Mouse (Mus musculus): ENCODE data around the gene Zbtb42. TPM values are rescaled to one million over a fixed set of nuclear protein-coding genes. Genes with fewer than 3 reads are reported as not detected.

The Zbtb42 gene
- total RNA-seq, 1 experiment from 2014 or later = 0.27 TPM

DNA sequence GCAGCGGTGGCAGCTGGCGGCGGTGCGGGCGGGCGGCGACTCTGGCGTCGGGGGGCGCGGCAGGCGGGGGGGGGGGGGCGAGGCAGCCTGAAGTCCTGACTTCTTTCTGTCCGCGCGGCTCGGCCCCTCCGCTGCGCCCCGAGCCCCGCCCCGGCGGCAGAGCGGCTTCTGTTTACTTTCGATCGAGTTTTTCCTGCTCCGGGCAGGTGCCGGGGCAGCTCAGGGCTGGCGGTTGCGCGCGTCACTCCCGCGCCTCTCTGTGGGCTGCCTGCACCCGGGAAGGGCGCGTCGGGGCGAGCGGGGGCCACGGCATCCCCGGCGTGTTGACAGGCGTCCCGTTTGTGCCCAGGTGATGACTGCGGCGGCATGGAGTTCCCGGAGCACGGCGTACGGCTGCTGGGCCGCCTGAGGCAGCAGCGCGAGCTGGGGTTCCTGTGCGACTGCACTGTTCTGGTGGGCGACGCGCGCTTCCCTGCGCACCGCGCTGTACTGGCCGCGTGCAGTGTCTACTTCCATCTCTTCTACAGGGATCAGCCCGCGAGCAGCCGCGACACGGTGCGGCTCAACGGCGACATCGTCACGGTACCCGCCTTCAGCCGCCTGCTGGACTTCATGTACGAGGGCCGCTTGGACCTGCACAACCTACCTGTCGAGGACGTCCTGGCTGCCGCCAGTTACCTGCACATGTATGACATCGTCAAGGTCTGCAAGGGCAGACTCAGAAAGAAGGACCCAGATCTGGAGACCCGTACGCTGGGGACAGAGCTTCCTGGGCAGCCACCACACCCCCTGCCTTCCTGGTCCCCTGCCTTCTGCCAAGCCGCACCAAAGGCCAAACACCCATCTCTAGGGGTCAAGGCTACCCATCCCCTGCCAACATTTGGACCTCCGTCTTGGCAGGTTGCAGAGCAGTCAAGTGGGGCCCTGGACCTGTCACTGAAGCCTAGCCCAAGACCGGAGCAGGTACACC lies 684 bp downstream of the Zbtb42 start:
- ATAC-seq (replicated peaks; ENCODE audit: low read depth, poor library complexity, severe bottlenecking) = no peak

DNA sequence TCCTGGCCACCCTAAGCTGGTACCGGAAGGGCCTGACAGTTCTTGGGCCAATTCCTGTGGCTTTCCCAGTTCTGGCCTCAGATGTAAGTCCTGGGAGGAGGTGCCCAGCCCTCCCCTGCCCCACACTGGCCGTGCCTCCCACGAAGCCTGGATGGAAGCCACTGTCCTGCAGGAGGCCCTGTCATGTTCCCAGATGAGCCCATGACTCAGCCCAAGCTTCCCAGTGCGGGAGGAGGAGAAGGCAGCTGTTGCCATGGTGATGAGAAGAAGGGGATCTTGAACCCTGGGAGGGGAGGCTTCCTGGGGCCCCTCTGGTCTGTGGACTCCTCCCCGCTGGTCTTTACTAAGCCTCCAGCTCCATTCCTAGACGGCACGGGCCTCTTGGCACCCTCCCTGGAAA lies 4.7 kb downstream of the Zbtb42 start:
- ATAC-seq (replicated peaks; ENCODE audit: low read depth, poor library complexity, severe bottlenecking) = no peak

DNA sequence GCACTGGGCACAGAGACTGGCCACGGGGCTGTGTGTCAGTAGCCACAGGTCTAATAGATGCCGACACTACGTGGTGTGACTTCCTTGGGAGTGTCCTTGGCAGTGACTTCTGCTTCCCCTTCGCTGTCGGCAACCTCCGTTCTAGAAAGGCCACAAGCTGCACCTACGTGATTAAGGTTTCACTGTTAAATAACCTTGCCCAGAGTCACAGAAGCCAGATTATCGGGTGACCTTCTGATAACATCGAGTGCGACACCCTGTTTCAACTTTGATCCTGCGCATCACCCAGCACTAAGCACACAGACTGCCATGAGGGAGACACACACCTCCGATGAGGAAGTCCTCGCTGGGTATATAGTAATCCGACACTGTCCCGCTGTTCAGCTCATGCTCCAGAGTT lies 9.8 kb downstream of the Zbtb42 start:
- ATAC-seq (replicated peaks; ENCODE audit: low read depth, poor library complexity, severe bottlenecking) = peak; percentile 71

DNA sequence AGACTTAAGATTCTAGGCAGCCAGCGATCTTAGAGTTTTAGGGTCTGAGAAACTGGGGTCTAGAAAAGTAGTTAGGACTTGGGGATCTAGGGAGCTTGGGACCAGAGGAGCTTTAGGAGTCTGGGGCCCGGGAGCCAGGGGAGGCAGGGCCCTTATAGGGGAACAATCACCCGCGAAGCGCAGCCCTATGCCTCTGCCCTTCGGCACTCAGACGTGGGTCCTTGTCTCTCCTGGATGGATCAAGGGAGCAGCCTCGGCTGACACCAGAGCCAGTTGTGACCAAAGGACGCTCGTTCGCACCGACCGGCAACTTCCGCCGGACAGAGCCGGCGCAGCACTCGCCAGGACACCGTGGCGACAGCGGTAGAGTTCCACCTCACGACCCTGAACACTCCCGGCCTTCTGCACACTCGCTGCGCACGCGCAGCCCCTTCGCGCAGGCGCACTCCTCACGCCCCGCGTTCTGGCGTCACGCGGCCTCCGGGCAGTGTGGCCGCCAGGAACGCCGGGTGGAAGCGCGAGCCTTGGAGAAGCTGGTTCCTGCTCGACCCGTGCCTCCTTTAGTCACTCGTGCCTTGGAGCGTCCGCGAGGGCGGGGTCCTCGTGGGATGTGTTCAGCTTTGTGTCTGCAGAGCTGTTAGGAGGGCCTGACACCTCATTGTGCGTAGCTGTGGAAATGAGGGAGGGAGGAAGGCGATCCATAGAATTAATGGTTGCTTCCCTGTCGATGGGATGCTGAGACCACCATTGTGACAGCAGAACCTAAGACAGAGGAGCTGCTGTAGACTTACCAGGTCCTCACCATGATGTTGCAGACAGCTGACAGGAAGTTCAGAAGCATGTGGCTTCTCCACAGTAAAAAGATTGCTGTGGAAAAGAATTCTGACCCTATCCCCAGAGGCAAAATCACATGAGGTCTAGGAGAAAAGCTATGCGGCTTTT lies 14.8 kb downstream of the Zbtb42 start:
- peak; percentile 89 for ATAC-seq (replicated peaks; ENCODE audit: low read depth, poor library complexity, severe bottlenecking)

DNA sequence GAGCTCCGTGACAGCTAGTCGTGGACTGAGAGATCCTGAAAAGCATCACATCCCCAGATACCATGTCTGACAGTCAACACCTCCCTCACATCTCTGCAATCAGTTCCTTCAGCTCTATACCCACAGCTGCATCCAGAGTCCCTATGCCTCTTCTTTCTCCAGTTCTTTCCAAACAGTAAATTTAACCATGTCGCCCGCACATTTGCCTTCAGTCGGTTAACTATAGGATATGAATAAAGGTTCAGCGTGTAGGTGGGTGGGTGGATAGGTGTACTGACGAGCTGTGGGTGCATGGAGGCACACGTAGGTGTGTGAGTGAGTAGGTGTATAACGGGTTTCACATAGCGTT lies 15.5 kb downstream of the Zbtb42 start:
- no peak for ATAC-seq (replicated peaks; ENCODE audit: low read depth, poor library complexity, severe bottlenecking)

DNA sequence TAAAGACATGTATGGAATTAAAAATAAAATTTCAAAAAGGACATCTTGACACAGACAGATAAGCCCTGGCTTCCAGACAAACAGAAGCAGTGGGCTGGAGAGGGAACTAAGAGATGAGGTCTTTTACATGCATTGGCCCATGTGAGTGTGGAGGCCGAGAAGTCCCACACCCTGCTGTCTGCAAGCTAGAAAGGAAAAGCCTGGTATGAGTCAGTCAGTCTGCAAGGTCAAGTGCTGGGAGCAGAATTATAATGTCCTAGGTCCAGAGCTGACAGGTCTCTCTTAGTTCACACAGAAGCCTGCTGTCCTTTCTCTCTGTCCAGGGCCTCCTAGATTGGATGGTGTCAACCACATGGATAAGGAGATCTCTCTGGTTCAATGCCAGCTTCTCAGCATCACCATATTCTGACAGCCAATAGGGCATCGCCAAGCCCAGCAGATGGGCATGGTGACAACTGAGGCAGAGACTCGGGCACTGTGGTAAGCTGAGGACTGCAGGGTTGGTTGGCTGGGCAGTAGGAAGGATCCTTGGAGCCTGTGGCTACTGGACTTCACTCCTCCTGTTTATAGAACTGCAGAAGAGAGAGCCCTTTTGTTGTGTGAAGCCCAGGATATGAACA lies 18.3 kb downstream of the Zbtb42 start:
- ATAC-seq (replicated peaks; ENCODE audit: low read depth, poor library complexity, severe bottlenecking) = no peak

DNA sequence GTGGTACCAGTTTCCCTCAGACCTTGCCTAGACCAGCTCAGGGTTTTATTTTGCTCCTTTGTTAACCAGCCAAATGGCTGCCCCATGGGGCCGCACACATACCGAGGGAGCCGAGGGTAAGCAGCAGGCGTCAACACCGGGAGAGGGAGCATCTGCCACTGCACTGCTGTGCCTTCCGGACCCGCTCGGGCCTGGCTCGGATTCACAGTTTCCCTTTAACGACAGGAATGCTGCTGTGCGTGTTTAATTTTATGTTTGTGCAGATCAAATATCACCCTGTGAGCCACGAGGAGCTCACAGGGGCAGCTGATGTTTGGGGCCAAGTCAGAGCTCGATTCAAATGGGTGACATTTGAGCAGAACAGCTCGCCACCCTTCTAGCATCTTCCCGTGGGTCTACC lies 21.9 kb downstream of the Zbtb42 start:
- no peak for ATAC-seq (replicated peaks; ENCODE audit: low read depth, poor library complexity, severe bottlenecking)

DNA sequence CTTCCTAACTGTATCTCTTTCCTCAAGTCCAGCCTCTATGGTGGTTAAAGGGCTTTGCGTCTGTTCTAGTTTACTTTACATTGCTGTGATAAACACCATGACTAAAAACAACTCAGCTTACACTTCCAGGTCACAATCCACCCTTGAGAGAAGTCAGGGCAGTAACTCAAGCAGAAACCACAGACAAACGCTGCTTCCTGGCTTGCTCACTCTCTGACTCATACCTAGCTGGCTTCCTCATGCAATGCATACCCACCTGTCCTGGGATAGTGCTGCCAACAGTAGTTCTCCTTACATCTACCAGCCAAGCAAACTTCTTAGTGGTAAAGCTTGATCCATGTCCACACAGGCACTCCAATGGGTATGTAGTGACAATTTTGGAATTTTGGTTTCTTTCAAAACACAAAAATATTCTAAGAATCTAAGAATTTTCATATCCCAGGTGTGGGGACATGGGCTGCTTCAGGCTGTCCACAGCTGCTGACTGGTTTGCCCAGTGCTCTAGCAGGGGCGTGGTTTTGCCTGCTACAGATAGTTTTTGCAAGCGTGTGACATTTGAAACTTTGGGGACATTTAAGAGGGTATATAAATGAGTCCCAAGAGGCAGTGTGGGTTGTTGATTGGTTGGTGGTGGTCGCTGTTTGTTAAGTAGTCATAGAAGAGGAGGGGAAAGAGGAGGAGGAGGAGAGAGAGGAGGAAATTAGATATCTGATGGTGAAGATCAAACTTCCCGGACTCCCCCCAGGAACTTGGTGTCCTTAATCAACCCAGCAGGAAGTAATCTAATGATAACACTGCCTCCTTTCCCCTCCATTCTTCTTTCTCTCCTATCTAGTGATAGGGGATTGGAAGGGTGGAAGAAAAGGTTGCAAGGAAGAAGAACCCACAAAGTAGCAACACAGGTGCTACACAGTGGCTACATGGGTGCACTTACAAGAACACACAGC lies 24.0 kb downstream of the Zbtb42 start:
- ATAC-seq (replicated peaks; ENCODE audit: low read depth, poor library complexity, severe bottlenecking) = no peak

DNA sequence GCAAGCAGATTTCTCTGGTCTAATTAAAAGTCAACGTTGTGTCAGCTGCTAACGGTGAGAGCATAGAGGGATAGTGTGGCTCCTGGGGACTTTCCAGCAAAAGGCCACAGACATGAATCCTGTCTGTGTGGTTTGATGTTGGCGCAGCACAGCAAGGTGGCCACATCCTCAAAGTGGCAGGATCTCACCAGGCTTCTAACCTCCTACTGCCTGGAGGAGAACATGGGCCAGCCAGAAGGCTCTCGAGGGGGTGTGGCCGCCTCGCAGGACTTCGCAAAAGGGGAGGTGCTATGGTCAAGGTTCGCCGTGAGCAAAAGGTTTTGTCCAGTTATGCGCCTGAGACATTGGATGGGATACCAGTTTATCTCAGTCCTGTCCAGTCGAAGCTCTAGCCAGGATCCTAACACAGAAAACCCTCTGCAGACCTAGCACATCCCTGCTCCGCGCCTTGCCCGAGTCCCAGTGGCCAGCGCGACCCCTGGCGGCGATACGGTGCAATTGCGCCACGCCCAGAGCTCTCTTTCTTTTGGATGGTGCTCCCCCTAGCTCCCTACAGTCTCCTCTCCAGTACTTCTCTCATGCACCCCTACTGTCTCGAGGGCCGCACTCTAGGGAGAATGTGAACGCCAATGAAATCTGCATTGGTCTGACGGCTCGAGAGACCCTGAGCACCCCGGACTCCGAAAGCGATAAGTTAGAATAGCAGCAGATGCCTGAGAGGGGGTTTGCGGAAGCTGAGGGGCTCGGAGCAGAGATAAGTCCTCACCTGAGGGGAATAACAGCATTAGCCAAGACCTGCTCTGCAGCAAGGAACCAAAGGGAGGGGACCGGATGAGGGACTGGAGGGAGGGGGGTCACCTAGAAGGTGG lies 28.3 kb downstream of the Zbtb42 start:
- peak; percentile 97 for ATAC-seq (replicated peaks; ENCODE audit: low read depth, poor library complexity, severe bottlenecking)

DNA sequence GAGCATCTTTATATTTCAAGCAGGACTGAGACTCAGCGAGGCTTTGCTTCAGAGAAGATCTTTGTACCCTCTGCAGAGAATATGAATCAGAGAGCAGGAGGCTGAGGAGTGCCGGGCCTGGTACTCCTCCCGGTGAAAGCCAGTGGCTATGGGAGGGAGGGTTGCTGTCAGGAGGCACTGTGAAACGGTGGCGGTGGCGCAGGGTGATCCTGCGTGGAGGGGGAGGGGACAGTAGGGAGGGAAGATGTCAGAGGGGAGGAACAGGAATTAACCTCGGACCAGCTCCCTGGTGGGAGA lies 28.9 kb downstream of the Zbtb42 start:
- no peak for ATAC-seq (replicated peaks; ENCODE audit: low read depth, poor library complexity, severe bottlenecking)

DNA sequence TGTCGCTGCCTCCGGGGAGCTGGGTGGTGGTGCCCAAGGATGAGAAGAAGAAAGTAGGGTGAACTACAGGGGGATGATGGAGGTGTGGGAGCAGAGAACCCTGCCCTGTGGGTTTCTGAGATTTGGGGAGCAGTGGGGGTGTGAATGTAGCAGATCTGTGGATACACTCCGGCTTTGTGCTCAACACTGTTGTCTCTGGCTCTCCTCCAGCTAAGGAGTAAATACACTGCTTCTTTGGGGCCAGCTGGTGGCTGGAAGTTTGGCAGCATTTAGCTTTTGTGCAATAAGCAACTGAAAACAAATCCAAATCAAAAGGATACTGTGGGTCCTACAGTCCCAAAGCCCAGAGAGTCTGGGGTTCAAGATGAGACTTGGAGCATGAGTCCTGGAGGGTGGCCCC lies 35.4 kb downstream of the Zbtb42 start:
- no peak for ATAC-seq (replicated peaks; ENCODE audit: low read depth, poor library complexity, severe bottlenecking)

DNA sequence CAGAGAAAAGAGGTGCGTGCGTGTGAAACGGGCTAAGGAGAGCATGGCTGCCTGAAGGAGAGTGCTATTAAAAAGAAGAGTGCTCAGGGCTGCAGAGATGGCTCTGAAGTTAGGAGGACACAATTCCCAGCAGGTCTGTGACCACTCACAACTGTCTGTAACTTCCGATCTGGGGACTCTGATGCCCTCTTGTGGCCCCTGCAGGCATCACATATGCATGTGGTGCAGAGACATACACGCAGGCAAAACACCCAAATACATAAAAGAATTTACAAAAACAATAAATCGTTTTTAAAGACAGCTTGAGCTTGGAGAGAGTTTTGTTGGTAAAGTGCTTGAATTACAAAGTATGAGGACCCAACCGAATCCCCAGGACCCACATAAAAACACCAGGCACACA lies 38.5 kb downstream of the Zbtb42 start:
- peak; percentile 81 for ATAC-seq (replicated peaks; ENCODE audit: low read depth, poor library complexity, severe bottlenecking)

DNA sequence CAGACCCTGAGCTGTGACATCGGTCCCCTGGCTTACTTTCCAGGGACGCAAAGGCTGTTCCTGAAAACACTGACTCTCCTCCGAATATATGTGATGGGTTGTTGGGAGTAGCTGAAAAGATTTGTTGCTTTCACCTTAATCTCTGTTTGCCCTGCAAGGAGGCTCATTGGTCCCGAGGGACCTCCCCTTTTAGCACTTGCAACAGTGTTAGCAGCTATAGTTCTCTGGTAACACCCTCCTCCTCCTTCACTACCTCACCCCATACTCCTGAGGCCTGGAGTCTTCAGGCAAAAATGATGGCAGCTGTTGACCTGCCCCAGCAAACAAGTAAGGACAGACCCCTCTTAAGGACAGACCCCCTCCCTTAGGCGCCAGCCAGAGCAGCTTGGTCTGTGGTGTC lies 40.4 kb downstream of the Zbtb42 start:
- no peak for ATAC-seq (replicated peaks; ENCODE audit: low read depth, poor library complexity, severe bottlenecking)

DNA sequence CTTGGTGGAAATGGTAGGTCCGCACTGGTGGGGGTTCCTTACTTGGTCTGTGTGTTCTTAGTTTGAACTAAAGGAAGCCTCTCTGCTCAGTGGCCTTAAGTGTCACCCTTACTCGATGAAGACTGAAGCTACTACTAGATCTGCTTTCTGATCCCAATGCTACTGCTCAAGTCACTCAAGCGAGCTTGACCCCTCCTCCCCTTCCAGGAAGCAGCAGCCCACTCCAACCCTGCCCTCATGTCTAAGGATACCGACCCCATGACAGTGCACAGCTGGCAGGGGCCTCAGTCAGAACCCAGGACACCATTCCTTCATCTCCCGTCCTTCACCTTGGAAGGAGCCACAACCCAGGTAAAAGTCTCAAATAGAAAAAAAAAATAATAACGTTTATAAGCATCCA lies 41.6 kb downstream of the Zbtb42 start, which contains the start of gene Cep170b:
Gene Cep170b (plus strand): TSS at position 240 of the 400 bp plus-strand sequence.
- ATAC-seq (replicated peaks; ENCODE audit: low read depth, poor library complexity, severe bottlenecking) = no peak

DNA sequence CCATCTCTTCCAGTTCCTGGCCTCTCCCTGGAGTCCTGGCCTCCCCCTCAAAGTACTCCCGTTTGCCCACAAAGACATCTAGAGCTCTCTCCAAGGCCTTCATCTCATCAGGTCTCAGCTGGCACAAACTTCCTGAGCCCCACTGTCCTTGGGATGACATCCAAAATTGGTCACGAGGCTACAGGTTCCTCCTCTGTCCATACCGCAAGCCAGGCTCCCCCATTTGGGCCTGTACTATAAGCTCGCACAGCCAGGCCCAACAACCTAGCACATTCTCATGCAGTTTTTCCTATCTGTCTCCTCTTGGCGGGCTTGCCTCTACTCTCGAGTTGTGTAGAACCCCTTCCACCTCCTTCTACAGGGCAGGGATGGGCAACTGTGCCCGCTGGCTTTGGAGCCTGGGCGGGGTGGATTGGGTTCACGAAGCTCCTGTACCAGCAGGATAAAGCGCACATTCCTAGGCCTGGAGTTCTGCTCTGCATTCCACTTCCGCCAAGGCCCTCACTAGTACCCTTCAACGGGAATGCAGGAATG lies 42.3 kb downstream of the Zbtb42 start:
- no peak for ATAC-seq (replicated peaks; ENCODE audit: low read depth, poor library complexity, severe bottlenecking)

DNA sequence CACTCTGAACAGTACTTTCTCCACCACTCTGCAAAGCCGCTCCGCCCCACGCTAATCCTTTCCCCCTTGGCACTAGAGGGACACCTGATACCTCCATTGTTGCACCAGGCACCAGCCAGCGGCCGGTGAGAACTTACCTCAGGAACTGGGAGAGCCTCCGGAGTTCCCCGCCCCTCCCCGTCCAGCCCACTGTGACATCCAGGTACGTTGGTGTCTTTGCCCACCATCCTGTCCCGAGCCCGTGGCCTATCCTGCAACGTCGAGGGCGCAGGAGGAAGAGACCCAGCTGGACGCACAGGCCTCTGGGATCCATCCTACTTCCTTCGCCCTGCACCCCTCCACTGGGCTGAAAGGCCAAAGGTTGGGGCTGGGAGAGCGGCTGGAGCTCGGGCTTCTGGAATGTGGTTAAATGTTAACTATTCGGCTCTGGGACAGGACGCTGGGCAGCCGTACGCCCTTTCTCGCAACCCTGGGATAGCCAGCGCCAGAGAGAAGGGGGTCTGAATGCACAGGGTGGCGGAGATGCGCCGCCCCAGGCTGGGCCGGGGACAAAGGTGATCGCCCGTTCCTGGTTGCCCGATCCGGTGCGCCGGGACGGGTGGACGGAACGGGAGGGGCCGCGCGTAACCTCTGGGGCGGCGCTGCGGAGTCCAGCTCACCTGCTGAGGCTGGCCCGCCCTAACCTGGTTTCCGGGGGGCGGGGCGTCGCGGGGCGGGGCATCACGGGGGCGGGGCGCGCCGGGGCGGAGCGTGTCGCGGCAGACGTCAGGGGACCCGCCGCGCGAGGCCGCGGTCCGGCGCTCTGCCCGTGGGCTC lies 43.0 kb downstream of the Zbtb42 start:
- no peak for ATAC-seq (replicated peaks; ENCODE audit: low read depth, poor library complexity, severe bottlenecking)

DNA sequence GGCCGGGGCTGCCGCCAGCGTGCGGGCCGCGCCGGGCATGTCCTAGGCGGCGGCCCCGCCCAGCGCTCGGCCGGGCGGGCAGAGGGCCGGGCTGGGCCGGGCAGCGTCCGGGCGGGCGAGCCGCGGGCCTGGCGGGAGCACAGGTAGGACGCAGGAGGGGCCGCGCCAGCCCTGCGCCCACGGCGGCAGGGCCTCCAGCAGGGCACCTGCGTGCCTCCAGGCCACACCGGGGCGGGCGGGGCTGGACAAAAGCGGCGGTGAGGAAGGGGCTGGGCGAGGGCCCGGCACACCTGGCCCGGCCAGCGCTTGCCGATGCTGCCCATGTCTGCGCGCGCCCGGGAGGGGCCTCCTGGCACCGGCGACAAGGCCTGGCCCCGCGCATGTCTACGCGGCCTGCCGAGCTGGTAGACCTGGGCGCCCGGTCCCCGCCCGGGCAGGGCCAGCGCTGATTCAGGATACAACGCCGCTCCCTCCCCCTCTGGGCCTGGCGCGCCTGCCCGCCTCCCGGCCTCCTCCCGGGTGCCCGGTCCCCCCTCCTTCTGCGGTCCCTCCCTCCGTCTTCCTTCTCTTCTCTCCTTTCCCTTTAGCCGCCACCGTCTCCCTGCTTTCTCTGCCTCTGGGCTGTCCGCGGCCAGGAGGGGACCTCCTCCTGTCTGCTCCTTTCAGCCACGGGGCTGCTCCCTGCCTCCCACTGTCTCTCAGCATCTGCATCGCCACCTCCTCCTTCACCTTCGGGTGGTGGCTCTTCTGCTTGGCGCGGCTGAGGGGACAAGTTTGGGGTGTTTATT lies 43.8 kb downstream of the Zbtb42 start:
- peak; percentile 19 for ATAC-seq (replicated peaks; ENCODE audit: low read depth, poor library complexity, severe bottlenecking)
